ENCODE assay signal across 8 mouse cellular contexts in genomic region chr6:4557678-4558077, GRCm38 (mm10). TPM values are rescaled to one million over a fixed set of nuclear protein-coding genes. Genes with fewer than 3 reads are reported as not detected.
DNase-seq lines count a peak whose midpoint lies in the region; ATAC-seq and TF ChIP-seq lines count a peak whose summit lies in the region.

No protein-coding gene starts in this region.

- no peak overlapping the region for H3K4me2 ChIP-seq in forebrain, embryonic 14.5 days (ENCODE audit: low read length)
- no peak overlapping the region for H3K4me2 ChIP-seq in hindbrain, embryonic 12.5 days (replicated peaks)

- ATAC-seq in forebrain, embryonic 14.5 days = peak; percentile 79
- peak; percentile 68; the same call in 1 of the 2 replicates for ATAC-seq in hindbrain, embryonic 12.5 days (ENCODE audit: low FRiP score)

- H3K27ac ChIP-seq in forebrain, embryonic 14.5 days (ENCODE audit: low read depth, low read length) = no peak overlapping the region
- H3K27ac ChIP-seq in hindbrain, embryonic 12.5 days = no peak overlapping the region

- peak; percentile 19 to 29 for DNase-seq in adrenal gland, adult 18-20 months (ENCODE audit: low spot score in 2 of 2)
- peak; percentile 74 for DNase-seq in forebrain, embryonic 14.5 days (ENCODE audit: low spot score)
- peak; percentile 23 for DNase-seq in left cerebral cortex, adult 11 months (ENCODE audit: low spot score)
- peak; percentile 57 for DNase-seq in lung, postnatal 14 days
- DNase-seq in right cerebral cortex, postnatal 4 days = peak; percentile 43
- DNase-seq in thymus, postnatal 10 days (ENCODE audit: low spot score in 2 of 2) = no peak

- H3K4me3 ChIP-seq in E14TG2a.4 (replicated peaks; ENCODE audit: low read length) = peak overlapping the region; percentile 43; the same call in 1 of the 2 replicates
- H3K4me3 ChIP-seq in forebrain, embryonic 14.5 days (ENCODE audit: low read depth, low read length) = no peak overlapping the region
- no peak overlapping the region for H3K4me3 ChIP-seq in hindbrain, embryonic 12.5 days

- 11% methylated on average over 7 of the region's 7 CpGs for WGBS in forebrain, embryonic 14.5 days
- 7% methylated on average over 7 of the region's 7 CpGs for WGBS in hindbrain, embryonic 12.5 days

- H3K9ac ChIP-seq in forebrain, embryonic 14.5 days (ENCODE audit: low read length) = no peak overlapping the region
- no peak overlapping the region for H3K9ac ChIP-seq in hindbrain, embryonic 12.5 days

- H3K36me3 ChIP-seq in E14TG2a.4 (ENCODE audit: insufficient read depth, low read length) = no peaks in the 10 kb centered on the region
- no peaks in the 10 kb centered on the region for H3K36me3 ChIP-seq in forebrain, embryonic 14.5 days (ENCODE audit: control insufficient read depth, insufficient read depth, low read length)
- H3K36me3 ChIP-seq in hindbrain, embryonic 12.5 days = no peaks in the 10 kb centered on the region

- H3K27me3 ChIP-seq in E14TG2a.4 (ENCODE audit: insufficient read depth, low read length) = peaks cover 22% of the 10 kb centered on the region
- H3K27me3 ChIP-seq in forebrain, embryonic 14.5 days (replicated peaks; ENCODE audit: control insufficient read depth, insufficient read depth, low read length) = no peaks in the 10 kb centered on the region
- H3K27me3 ChIP-seq in hindbrain, embryonic 12.5 days = no peaks in the 10 kb centered on the region

- no peaks in the 10 kb centered on the region for H3K9me3 ChIP-seq in E14TG2a.4 (ENCODE audit: low read length)
- H3K9me3 ChIP-seq in forebrain, embryonic 14.5 days (replicated peaks; ENCODE audit: control insufficient read depth, low read length) = no peaks in the 10 kb centered on the region
- H3K9me3 ChIP-seq in hindbrain, embryonic 12.5 days (replicated peaks) = no peaks in the 10 kb centered on the region

- H3K4me1 ChIP-seq in E14TG2a.4 (replicated peaks; ENCODE audit: low read depth, low read length) = peaks cover 10% of the 10 kb centered on the region; the same call in 1 of the 2 replicates
- peaks cover 9% of the 10 kb centered on the region; the same call in 1 of the 2 replicates for H3K4me1 ChIP-seq in forebrain, embryonic 14.5 days (ENCODE audit: control insufficient read depth, insufficient read depth, low read length)
- H3K4me1 ChIP-seq in hindbrain, embryonic 12.5 days = peaks cover 17% of the 10 kb centered on the region

- no peak for TF ChIP-seq CTCF in E14TG2a.4 (conservative IDR thresholded peaks at IDR 0.05; ENCODE audit: low read length)

RNA-seq across cellular contexts. Expression of gene Casd1, which starts 43.0 kb away (rescaled TPM):
- total RNA-seq in adrenal gland, adult 18-20 months (2021) = 10 to 100 TPM; 21.3 to 30.9 TPM
- polyA plus RNA-seq in forebrain, embryonic 14.5 days (2014; fragmentation: Nextera tagmentation; extraction: Ambion mirVana) = 41.8 and 43.5 TPM in 2 replicates
- 45.3 and 50.0 TPM in 2 replicates for polyA plus RNA-seq in hindbrain, embryonic 12.5 days (2016; fragmentation: Nextera tagmentation; extraction: Ambion mirVana)

RNA-seq across cellular contexts. Expression of gene Col1a2, which starts 53.1 kb away (rescaled TPM):
- 10 to 100 TPM; 51.2 to 77.6 TPM for total RNA-seq in adrenal gland, adult 18-20 months (2021)
- 32.8 and 57.9 TPM in 2 replicates for polyA plus RNA-seq in forebrain, embryonic 14.5 days (2014; fragmentation: Nextera tagmentation; extraction: Ambion mirVana)
- 384 and 480 TPM in 2 replicates for polyA plus RNA-seq in hindbrain, embryonic 12.5 days (2016; fragmentation: Nextera tagmentation; extraction: Ambion mirVana)

Comparison
In these comparisons a context has a peak if more than half of its experiments do, and no peak if none do; other contexts are left out.
1. DNase-seq: peak in adrenal gland, adult 18-20 months (2 of 2), forebrain, embryonic 14.5 days (single experiment), left cerebral cortex, adult 11 months (single experiment), lung, postnatal 14 days (single experiment) and right cerebral cortex, postnatal 4 days (single experiment); none in thymus, postnatal 10 days (0 of 2).